Mouse (Mus musculus): ENCODE results near the gene Calcoco2. TPM values are rescaled to one million over a fixed set of nuclear protein-coding genes. Genes with fewer than 3 reads are reported as not detected.
A peak's percentile ranks its signal among the peaks of the same experiment; 100 is the strongest.
"Not testable (repeated sequence)": the region's sequence is repeated elsewhere in the genome, so short reads cannot be mapped to it uniquely, and the experiment has no call there.

Gene Calcoco2
- not detected for total RNA-seq (2021)
- long read RNA-seq, experiment 1 = 0 reads
- long read RNA-seq, experiment 2 = 0 reads

DNA sequence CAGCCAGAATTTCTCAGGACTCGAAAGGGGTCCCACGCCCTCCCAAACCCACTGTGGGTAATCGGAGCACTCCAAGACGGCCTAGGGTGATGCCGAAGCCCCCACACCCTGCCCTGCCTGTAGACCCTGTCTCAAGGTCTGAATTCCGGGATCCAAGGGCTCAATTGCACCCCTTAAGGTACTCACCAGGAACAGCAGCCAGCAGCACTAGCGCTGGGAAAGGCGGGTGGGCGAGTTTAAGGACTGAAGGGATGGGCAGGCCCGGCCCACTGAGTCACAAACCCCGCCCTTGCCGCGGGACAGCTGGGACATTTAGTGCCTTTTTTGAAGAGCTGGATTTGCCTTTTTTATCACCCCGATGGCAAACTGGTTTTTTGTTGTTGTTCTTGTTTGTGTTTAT is at the start of gene Calcoco2:
Gene Calcoco2 (minus strand): TSS at position 214 of the 400 bp plus-strand sequence.
- DNase-seq = no peak

DNA sequence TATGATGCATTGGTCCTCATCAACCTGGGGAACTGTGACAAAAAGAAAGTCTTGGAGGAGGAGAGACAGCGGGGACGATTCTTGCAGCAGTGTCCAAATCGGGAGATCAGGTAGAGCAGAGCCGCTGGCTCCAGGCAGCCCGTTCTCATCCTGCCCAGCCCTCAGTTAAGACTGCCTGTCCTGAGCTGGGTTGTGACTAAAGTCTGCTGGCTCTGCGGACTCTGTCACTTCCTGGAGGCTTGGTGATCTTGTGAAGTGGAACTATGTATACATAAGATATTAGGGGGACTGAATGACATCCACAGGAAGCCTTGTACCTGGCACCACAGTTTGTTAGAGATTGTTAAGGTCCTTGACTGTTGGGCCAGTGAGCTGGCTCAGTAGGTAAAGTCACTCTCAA is 35.7 kb upstream of the Calcoco2 start:
- DNase-seq = no peak

DNA sequence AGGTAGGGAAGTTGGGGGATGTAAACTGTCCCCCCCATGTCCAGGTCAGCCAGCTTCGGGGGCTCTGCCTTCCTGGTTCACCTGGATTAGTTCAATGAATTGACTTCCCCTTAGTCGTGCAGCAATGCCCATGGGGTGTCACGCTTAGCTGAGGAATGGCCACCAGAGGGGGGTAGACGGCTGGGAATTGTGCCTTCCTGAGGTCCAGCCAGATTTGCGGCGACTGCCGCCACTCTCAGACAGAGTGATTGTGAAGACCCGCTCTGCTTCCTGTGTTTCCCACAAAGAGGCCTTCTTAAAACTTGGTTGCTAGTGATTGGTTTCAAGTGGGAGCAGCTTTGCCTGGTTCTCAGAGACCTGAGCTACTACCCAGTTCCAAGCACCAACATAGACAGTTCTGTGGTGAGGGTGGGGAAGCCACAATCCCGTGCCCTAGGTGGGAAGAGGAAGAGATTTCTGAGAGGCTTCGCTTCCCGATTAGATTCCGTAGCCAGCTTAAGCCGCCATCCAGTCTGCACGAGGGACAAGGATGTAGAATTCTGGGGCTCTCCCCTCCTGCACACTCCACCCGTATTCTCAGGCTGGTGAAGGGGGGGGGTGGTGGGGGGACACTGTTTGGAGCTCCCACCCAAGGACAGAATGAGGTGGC is 34.0 kb upstream of the Calcoco2 start:
- DNase-seq = peak; percentile 87 to 90

DNA sequence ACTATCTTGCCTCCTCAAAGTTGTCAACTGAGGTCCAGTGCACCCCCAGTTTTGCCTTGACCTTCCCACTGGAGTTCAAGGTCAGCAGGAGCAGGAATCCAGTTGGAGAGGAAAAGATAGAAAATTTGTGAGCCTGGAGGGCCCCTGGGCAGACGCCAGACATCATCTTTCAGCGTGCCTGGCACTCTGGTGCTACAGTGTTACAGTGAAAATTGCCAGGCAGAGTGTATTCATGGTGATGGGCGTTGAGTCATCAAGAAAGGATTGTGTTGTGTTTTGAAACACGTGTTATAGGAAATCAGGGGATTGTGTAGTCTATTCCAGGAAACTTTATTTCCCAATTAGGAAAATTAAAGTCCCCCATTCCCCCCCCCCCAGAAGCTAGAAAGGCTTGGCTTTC is 32.0 kb upstream of the Calcoco2 start:
- DNase-seq = no peak

DNA sequence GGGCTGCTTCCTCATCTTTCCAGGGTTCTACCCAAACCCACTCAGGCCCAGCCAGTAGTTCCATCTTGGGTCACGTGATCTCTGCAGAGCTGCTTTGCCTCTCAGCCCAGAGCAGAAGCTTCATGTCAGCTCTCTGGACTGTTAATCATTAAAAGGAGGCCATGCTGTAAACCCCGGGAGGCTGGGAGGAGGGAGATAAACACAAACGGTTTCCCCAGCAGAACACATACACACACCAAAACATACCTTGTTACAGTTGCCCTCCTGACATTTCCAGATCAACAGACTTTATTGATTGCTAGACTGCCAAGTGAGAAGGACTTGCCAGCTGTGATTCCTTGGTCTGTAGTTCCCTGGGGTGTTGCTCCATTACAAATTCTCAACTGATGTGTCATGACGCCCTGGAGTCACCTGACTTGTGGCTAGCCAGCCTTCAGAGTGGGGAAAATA is 29.0 kb upstream of the Calcoco2 start:
- DNase-seq = no peak

DNA sequence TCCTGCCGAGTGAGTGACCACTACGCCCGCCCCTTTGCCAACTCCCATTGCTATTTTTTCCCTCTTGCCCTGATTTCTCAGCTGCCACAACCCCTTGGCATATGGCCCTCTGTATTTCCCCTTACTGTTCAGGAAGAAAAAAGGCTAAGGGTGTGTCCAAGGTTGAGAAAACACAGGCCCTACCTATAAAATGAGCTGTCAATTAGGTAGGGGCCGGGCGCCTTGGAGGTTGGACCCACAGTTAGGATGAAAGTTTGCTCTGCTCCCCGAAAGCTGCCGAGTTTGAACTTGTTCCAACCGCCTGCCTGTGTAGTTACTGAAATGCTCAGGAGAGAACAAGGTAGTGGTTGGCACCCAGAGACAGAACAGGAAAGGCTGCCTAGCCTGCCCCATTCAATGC is 24.1 kb upstream of the Calcoco2 start:
- no peak for DNase-seq

DNA sequence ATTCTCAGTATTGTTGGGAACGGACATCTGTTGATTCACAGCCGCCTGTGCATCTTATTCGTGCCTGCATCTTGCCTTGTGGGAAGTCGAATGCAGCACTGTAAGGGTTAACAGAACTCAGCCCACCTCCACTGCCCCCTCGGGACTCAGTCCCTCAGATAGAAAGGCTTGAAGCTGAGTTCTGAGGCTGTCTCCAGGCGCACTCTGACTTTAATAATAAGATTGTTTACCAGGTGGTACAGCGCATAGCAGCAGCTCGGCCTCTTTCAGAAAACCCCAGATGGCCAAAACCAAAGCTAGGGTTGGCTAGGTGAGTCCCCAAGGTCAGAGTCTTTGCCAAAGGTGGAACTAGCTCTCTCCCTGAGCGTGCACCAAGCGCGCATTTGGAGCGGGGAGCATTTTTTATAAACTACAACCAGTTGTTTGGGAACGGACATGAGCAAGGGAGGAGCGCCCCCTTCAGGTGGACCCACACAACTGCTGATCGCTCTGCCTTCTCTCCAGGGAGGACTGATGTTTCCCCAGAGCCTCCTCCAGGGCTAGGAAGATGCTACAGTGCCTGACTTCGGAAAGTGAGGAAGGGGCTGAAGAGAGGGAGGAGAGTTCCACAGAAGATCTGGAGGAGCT is 21.6 kb upstream of the Calcoco2 start, which contains the start of gene Ttll6:
Gene Ttll6 (plus strand): TSS at position 548 of the 627 bp plus-strand sequence.
- DNase-seq = peak; percentile 68 to 82

DNA sequence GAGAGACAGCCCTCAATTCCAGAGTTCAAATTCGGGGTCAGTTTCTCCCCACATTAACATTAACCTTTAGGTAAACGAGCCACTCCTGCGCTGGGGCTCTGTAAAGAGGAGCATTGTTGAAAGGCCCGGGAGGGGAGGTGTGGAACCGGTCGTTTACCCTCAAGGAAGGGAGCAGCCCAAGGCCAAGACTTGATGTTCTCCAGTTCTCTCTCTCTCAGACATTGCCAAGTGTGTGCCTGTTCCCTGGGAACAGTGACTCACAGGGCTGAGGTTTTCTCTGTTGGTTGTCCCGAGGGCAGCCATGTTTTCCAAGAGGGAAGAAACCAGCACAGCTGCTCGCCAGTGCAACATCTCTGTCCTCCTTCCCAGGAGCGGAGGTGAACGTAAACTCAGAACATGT is 18.8 kb upstream of the Calcoco2 start:
- no peak for DNase-seq

DNA sequence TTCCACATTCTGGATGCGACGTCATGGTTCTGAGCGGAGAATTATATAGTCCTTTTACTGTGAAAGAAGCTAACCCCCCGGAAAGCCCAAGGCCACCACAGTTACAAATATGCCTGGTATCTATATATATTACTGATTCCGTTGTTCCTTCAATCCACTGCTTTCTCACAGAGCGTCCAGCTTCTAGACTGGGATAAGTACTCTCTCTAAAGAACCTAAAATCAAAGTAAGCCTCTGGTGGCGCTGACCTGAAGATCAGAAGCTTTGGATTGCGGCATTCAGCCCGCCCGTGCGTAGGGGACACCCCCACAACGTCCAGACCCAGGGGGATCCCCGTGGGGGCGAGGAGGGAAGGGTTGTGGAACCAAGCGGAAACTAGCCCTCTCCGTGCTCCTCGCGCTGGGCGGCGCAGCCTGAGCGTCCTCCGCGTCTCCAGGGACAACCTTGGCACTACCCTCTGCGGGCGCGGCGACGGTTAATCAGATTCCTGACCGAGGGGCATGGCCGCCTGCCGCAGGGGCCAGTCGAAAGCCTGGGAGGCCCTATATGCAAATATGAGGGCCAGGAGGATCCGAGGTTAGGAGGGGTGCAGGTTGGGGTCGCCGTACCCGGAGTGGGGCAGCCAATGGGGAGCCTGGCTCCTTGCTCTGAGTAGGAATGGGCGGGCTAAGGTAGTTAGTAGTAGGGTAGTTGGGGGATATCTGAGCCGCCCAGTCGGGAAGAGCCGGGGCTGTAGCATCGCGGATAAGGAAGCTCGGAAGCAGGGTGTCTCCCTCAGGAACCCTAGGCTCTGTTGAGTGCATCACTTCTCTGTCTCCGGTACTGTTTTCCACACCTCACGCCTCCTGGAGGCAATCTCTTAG is 12.5 kb upstream of the Calcoco2 start:
- peak; percentile 60 to 66 for DNase-seq

DNA sequence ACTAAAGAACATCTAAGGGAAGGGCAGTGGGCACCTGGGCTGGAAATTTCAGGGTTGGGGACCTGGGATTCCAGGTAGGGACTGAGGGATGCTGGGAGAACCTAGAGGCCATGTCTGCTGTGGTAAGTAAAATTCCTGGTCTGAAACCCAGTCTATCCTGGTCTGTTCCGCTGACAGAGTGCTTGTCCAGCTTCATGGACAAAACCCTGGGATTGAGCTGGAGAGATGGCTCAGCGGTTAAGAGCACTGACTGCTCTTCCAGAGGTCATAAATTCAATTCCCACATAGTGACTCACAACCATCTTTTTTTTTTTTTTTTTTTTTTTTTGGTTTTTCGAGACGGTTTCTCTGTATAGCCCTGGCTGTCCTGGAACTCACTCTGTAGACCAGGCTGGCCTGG is 11.0 kb upstream of the Calcoco2 start:
- not testable (repeated sequence) for DNase-seq

DNA sequence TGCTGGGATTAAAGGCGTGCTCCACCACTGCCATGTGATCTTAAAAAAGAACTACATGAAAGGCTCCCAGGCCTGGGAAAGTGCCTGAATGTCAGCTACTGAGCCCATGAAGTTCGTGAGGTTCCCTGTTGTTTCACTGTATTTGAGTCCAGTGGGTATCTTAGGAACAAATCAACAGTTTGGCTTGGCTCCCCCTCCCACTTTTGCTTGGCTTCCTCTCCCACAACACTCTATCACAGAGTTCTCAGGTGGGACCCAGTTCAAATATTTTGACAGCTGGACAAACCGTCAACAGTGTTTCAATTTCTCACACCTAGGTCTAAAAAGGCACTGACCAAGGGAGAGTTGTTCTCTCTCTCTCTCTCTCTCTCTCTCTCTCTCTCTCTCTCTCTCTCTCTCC is 7.6 kb upstream of the Calcoco2 start:
- DNase-seq = no peak

DNA sequence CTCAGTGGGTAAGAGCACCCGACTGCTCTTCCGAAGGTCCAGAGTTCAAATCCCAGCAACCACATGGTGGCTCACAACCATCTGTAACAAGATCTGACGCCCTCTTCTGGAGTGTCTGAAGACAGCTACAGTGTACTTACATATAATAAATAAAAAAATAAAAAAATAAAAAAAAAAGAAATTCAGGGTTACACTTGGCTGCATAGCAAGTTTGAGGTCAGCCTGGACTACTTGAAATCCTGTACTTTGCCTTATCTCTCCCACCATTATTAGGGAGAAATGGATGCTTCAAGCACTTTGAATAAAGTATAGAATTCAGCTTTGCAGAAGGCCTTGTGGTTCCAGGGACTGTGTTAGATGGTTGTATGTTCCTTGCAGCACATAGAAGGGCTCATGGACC is 5.2 kb upstream of the Calcoco2 start:
- DNase-seq = not testable (repeated sequence)

DNA sequence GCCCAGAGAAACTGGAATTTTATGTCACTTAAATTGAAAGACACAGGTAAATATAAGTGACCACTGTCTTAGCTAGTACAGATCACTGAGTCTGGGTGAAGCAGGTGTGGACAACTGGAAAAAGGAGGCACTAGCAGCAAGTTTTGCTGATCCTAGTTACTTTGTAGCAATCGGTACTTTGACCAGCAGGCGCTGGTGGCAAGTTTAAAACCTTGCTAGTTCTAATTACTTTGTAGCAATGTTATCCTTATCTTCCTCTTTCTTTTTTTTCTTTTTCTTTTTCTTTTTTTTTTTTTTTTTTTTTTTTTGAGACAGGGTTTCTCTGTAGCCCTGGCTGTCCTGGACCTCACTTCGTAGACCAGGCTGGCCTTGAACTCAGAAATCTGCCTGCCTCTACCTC is 4.4 kb upstream of the Calcoco2 start:
- DNase-seq = no peak

DNA sequence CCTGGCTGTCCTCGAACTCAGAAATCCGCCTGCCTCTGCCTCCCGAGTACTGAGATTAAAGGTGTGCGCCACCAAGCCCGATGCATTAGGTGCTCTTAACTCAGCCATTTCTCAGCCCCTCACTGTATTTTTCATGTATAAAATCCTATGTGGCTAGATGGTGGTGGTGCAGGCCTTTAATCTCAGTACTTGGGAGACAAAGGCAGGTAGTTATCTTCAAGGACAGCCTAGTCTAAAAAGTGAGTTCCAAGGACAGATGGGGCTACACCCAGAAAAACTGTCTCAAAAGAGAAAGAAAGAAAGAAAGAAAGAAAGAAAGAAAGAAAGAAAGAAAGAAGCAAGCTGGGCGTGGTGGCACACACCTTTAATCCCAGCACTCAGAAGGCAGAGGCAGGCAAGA is 3.7 kb upstream of the Calcoco2 start:
- DNase-seq = no peak

DNA sequence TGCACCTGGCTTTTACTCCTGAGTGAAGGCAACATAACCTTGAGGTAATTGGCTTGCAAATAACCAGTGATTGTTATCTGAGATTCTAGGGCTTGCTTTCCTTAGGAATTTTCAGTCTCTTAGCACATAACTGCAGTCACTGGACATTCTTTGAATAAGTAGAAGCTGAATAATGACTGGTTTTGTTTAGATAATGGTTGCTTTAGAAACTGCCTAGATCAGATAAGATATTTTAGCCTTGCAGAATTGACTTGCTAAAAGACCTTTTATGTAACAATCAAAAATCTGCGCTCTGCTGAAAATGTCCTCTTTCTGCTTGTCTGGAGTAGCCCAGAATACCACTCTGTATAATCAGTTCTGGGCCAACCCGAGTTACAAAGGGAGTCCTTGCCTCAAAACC is 2.3 kb upstream of the Calcoco2 start:
- DNase-seq = no peak

DNA sequence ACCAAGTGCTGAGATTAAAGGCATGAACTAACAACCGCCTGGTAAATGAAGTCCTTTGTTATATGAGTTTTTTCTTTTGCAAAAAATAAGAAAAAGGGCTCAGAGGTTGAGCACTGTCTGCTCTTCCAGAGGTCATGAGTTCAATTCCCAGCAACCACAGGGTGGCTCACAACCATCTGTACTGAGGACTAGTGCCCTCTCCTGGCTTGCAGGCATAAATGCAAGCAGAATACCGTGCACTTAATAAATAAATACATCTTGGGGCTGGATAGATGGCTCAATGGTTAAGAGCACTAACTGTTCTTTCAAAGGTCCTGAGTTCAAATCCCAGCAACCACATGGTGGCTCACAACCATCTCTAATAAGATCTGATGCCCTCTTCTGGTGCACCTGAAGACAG is 814 bp downstream of the Calcoco2 start:
- DNase-seq = not testable (repeated sequence)

DNA sequence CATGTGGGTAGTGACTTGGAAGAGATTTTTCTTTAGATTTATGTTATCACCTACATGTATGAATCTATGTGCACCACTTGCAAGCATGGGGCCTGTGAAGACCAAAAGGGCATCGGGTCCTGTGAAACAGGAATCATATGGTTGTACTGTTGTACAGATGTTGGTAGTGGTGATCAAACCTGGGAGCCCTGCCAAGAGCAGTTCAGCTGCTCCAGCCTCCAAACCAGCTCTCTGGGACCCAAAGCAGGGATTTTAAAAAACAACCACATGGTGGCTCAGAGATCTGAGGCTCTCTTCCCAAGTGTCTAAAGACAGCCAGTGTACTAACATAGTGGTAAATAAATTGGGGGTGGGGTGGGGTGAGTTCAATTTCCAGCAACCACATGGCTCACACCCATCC is 3.4 kb downstream of the Calcoco2 start:
- no peak for DNase-seq

DNA sequence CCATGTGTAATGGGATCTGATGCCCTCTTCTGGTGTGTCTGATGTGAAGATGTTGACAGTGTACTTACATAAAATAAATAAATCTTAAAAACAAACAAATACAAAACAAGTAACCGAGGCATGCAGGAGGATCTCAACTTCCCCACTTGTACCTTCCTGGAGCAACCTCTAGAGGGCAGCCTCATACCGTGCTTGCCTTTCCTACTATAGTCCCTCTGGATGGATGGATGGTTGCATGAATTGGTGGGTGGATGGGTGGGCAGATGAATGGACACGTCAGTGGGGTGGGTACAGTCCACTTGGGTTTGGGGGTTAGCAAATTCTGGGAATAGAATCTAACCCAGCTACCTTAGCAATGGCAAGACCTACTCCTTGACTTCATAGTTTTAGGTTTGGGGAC is 18.4 kb downstream of the Calcoco2 start:
- peak; percentile 60 to 65 for DNase-seq

DNA sequence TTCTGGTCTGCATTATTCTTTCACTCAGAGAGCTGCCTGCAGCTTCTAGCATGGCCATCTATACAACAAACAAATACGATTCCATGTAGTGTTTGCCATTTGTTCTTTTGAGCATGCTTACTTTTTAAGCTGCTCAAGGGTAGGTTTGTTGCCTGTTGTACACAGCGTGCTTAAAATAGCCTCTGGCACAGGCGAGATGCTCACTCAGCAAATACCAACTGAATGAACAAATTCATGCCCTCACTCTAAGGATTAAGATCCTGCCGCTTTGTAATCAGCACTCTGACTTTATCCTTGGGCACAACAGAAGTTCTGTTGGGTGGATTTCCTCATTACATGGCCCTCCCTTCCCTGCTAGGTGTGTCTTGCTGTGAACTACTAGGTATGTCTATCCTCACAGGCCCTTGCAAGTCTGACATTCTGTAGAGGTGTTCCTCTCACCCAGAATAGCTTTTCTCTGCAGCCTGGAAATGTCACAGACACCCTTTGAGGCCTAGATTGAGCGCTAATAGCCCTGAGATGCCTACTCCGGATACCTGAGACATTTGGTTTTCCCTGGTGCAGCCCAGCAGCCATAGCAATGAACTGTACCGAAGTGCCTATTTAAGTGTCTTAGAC is 19.0 kb downstream of the Calcoco2 start:
- DNase-seq = no peak

DNA sequence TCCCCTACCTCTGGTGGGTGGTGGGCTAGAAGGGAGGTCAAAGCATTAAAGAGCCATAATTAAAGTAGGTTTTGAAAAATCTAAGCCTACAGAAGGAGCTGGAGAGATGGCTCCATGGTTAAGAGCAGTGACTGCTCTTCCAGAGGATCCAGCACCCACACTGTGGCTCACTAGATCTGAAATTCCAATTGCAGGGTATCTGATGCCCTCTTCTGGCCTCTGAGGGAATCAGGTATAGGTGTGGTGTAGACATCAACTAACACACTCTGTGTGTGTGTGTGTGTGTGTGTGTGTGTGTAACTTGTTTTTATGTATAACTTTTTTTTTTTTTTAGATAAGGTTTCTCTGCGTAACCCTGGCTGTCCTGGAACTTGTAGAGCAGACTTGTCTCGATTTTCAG is 20.7 kb downstream of the Calcoco2 start:
- DNase-seq = peak; percentile 22 to 40

DNA sequence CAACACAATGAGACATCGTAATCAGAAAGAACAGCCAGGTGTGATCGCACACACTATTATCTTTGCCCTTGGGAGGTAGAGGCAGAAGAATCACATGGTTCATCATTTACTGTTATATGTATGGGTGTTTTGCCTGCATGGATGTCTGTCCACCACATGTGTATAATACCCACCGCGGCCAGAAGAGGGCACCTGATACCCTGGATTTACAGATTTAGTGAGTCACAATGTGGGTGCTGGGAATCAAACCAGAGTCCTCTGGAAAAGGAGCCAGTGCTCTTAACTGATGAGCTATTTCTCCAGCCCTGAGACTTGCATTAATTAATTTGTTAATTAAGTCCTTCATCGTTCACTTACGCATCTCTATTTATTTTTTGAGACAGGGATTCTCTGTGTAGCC is 23.8 kb downstream of the Calcoco2 start:
- DNase-seq = no peak

DNA sequence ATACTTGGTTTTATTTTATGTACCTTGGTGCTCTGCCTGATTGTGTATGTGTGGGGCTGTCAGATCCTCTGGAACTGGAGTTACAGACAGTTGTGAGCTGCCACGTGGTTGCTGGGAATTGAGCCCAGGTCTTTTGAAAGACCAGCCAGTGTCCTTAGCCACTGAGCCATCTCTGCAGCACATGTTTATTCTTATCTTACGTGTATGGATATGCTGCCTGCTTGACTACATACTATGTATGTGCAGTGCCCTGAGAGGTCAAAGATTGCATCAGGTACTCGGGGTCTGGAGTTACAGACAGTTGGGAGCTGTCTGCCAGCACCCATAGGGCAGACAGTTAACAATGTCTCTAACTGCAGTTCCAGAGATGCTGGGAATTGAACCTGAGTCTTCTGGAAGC is 29.1 kb downstream of the Calcoco2 start:
- DNase-seq = peak in 1 of 2 experiments; percentile 24

DNA sequence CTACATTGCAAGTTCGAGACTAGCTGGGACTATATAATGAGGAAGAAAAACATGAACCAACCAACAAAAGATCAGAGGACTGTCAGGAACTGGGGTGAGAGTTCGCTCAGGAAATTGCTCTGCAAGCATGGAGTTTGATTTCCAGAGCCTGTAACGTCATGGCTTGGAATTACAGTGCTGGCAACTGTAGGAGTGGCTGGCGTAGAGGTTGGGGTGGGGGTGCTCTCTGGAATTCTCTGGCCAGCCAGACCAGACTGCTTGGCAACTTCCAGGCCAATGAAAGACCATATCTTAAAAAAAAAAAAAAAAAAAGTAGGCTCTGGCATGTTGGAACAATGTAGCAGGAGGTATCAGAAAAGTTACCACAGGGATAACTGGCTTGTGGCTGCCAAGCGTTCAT is 31.0 kb downstream of the Calcoco2 start:
- no peak for DNase-seq

Data from adrenal gland, postnatal 36 days (tissue).